Mouse (Mus musculus) limb, embryonic 13.5 days (tissue): ENCODE data around the gene Samhd1. TPM values are rescaled to one million over a fixed set of nuclear protein-coding genes. Genes with fewer than 3 reads are reported as not detected.

Experiments used
- ATAC-seq: fragments of 200-750 bp; cut with Nextera tagmentation; 2 replicates; pipeline ENCODE4 v1.8.0; 2017; ENCODE audit warnings: low read depth, moderate number of reproducible peaks, moderate TSS enrichment; ENCODE audit not compliant: low FRiP score
- H3K27ac ChIP-seq: fragments of 300-500 bp; sonication (generic); 2 replicates; pipeline ENCODE4 v1.5.1; 2015; ENCODE audit warnings: inconsistent platforms, mild to moderate bottlenecking, moderate library complexity
- H3K27me3 ChIP-seq: fragments of 300-500 bp; sonication (generic); 2 replicates; pipeline ENCODE4 v1.6.1; 2015; ENCODE audit warnings: mild to moderate bottlenecking, inconsistent platforms
- H3K36me3 ChIP-seq: fragments of 300-500 bp; sonication (generic); 2 replicates; pipeline ENCODE4 v1.6.1; 2015; ENCODE audit warnings: inconsistent platforms, mild to moderate bottlenecking, moderate library complexity
- H3K4me1 ChIP-seq: fragments of 300-500 bp; sonication (generic); 2 replicates; pipeline ENCODE4 v1.6.1; 2015; ENCODE audit warnings: inconsistent platforms
- H3K4me2 ChIP-seq: fragments of 300-500 bp; sonication (generic); replicated peaks from 2 replicates; pipeline ENCODE4 v1.6.1; 2015; ENCODE audit warnings: inconsistent platforms, mild to moderate bottlenecking, moderate library complexity
- H3K4me3 ChIP-seq: fragments of 300-500 bp; sonication (generic); 2 replicates; pipeline ENCODE4 v1.5.1; 2015; ENCODE audit warnings: moderate library complexity, mild to moderate bottlenecking, inconsistent platforms
- H3K9ac ChIP-seq: fragments of 300-500 bp; sonication (generic); 2 replicates; pipeline ENCODE4 v1.6.1; 2015; ENCODE audit warnings: mild to moderate bottlenecking, inconsistent platforms
- H3K9me3 ChIP-seq: fragments of 300-500 bp; sonication (generic); 2 replicates; pipeline ENCODE4 v1.6.1; 2016; ENCODE audit warnings: inconsistent platforms
- WGBS: fragments of 180-500 bp; shearing (Covaris S2); methylation state at CpG from one replicate; pipeline ENCODE4 v1.1.7; 2015; 5-methylcytosine and 5-hydroxymethylcytosine counted together
- polyA plus RNA-seq: library from polyadenylated mRNA; unstranded; fragments of >200 nt; fragmentation: Nextera tagmentation; extraction: Ambion mirVana; gene quantifications from 2 replicates; pipeline ENCODE4 v1.2.1, GENCODE M21; 2015

Samhd1 gene
- polyA plus RNA-seq, 1 experiment from 2014 or later: 26.6 TPM

- Histone ChIP-seq H3K36me3 (peaks cover 10% of the 10 kb centered on the region), H3K27ac (no peak overlapping the region), H3K4me1 (peaks cover 70% of the 10 kb centered on the region), H3K4me3 (no peak overlapping the region), H3K9me3 (no peaks in the 10 kb centered on the region), H3K4me2 (no peak overlapping the region), H3K27me3 (no peaks in the 10 kb centered on the region), H3K9ac (no peak overlapping the region; the same call in 1 of the 2 replicates)
- WGBS: 62% methylated on average over 7 of the region's 7 CpGs
- ATAC-seq: no peak
These were observed 69.2 kb downstream of the Samhd1 start for GRCm38 (mm10) chr2:157065879-157066226.

GRCm38 (mm10) chr2:157064978-157065878, 69.8 kb downstream of the Samhd1 start:
- Histone ChIP-seq H3K9ac (no peak overlapping the region; the same call in 1 of the 2 replicates), H3K27me3 (no peaks in the 10 kb centered on the region), H3K27ac (no peak overlapping the region; the same call in 1 of the 2 replicates), H3K36me3 (peaks cover 14% of the 10 kb centered on the region), H3K9me3 (no peaks in the 10 kb centered on the region), H3K4me1 (peaks cover 64% of the 10 kb centered on the region), H3K4me2 (no peak overlapping the region), H3K4me3 (no peak overlapping the region)
- 76% methylated on average over 14 of the region's 14 CpGs for WGBS
- ATAC-seq: no peak

- peaks cover 63% of the 10 kb centered on the region for H3K4me1 ChIP-seq
- peaks cover 25% of the 10 kb centered on the region for H3K36me3 ChIP-seq
- 72% methylated on average over 7 of the region's 7 CpGs for WGBS
- no peaks in the 10 kb centered on the region for H3K9me3 ChIP-seq
- ATAC-seq: no peak
- no peak overlapping the region for H3K4me3 ChIP-seq
- no peak overlapping the region for H3K4me2 ChIP-seq
- no peak overlapping the region for H3K9ac ChIP-seq
- H3K27ac ChIP-seq: no peak overlapping the region; the same call in 1 of the 2 replicates
- no peaks in the 10 kb centered on the region for H3K27me3 ChIP-seq
These were observed 70.9 kb downstream of the Samhd1 start for GRCm38 (mm10) chr2:157064136-157064535.

- Histone ChIP-seq H3K9ac (no peak overlapping the region), H3K9me3 (no peaks in the 10 kb centered on the region), H3K27me3 (no peaks in the 10 kb centered on the region), H3K4me3 (no peak overlapping the region), H3K4me1 (peaks cover 65% of the 10 kb centered on the region), H3K36me3 (peaks cover 27% of the 10 kb centered on the region), H3K27ac (0 out of 2 replicates have a peak overlapping the region, but pooled peaks have one; percentile 39), H3K4me2 (no peak overlapping the region)
- no peak for ATAC-seq
- WGBS: 66% methylated on average over 4 of the region's 4 CpGs
These were observed 71.8 kb downstream of the Samhd1 start for GRCm38 (mm10) chr2:157063241-157063700.

- H3K4me1 ChIP-seq: peaks cover 56% of the 10 kb centered on the region
These were observed 74.3 kb downstream of the Samhd1 start for GRCm38 (mm10) chr2:157060557-157061305.

GRCm38 (mm10) chr2:157060037-157060436, 75.0 kb downstream of the Samhd1 start:
- Histone ChIP-seq H3K9me3 (no peaks in the 10 kb centered on the region), H3K36me3 (peaks cover 40% of the 10 kb centered on the region), H3K4me2 (no peak overlapping the region), H3K9ac (no peak overlapping the region), H3K27ac (0 out of 2 replicates have a peak overlapping the region, but pooled peaks have one; percentile 28), H3K4me1 (peaks cover 51% of the 10 kb centered on the region), H3K27me3 (no peaks in the 10 kb centered on the region), H3K4me3 (no peak overlapping the region)
- no peak for ATAC-seq
- 90% methylated on average over 14 of the region's 14 CpGs for WGBS

More at GRCm38 (mm10) chr2:157060557-157061305, 74.3 kb downstream of the Samhd1 start:
- Histone ChIP-seq H3K36me3 (peaks cover 35% of the 10 kb centered on the region), H3K9me3 (no peaks in the 10 kb centered on the region), H3K4me2 (no peak overlapping the region), H3K4me3 (no peak overlapping the region), H3K9ac (no peak overlapping the region), H3K27ac (no peak overlapping the region), H3K27me3 (no peaks in the 10 kb centered on the region)
- WGBS: 84% methylated on average over 11 of the region's 11 CpGs
- no peak for ATAC-seq

GRCm38 (mm10) chr2:157059166-157059565, 75.9 kb downstream of the Samhd1 start:
- Histone ChIP-seq H3K9ac (peak overlapping the region; percentile 39; the same call in 1 of the 2 replicates), H3K27me3 (no peaks in the 10 kb centered on the region), H3K4me3 (peak overlapping the region; percentile 25; the same call in 1 of the 2 replicates), H3K4me2 (peak overlapping the region; percentile 58), H3K27ac (peak overlapping the region; percentile 89), H3K4me1 (peaks cover 47% of the 10 kb centered on the region), H3K36me3 (peaks cover 45% of the 10 kb centered on the region), H3K9me3 (no peaks in the 10 kb centered on the region)
- WGBS: 63% methylated on average over 8 of the region's 8 CpGs
- no peak; the same call in 1 of the 2 replicates for ATAC-seq

GRCm38 (mm10) chr2:157058342-157058998, 76.6 kb downstream of the Samhd1 start:
- Histone ChIP-seq H3K27ac (peak overlapping the region; percentile 89), H3K4me2 (peak overlapping the region; percentile 58), H3K9ac (peak overlapping the region; percentile 48; the same call in 1 of the 2 replicates), H3K36me3 (peaks cover 52% of the 10 kb centered on the region), H3K4me1 (peaks cover 40% of the 10 kb centered on the region), H3K4me3 (peak overlapping the region; percentile 25), H3K9me3 (no peaks in the 10 kb centered on the region), H3K27me3 (no peaks in the 10 kb centered on the region)
- 6% methylated on average over 18 of the region's 18 CpGs for WGBS
- ATAC-seq: peak; percentile 92

- H3K27me3 ChIP-seq: no peaks in the 10 kb centered on the region
- H3K27ac ChIP-seq: peak overlapping the region; percentile 89
- ATAC-seq: no peak
- H3K4me2 ChIP-seq: peak overlapping the region; percentile 58; the same call in 1 of the 2 replicates
- no peak overlapping the region for H3K4me3 ChIP-seq
- WGBS: 77% methylated on average over 4 of the region's 4 CpGs
- peaks cover 35% of the 10 kb centered on the region for H3K4me1 ChIP-seq
- H3K9me3 ChIP-seq: no peaks in the 10 kb centered on the region
- H3K9ac ChIP-seq: no peak overlapping the region
- peaks cover 59% of the 10 kb centered on the region for H3K36me3 ChIP-seq
These were observed 77.3 kb downstream of the Samhd1 start for GRCm38 (mm10) chr2:157057758-157058157.

- no peaks in the 10 kb centered on the region for H3K9me3 ChIP-seq
- no peak overlapping the region for H3K4me2 ChIP-seq
- 87% methylated on average over 3 of the region's 3 CpGs for WGBS
- H3K4me3 ChIP-seq: no peak overlapping the region
- peaks cover 64% of the 10 kb centered on the region for H3K36me3 ChIP-seq
- no peak overlapping the region for H3K27ac ChIP-seq
- H3K9ac ChIP-seq: no peak overlapping the region
- no peak for ATAC-seq
- H3K27me3 ChIP-seq: no peaks in the 10 kb centered on the region
- peaks cover 35% of the 10 kb centered on the region for H3K4me1 ChIP-seq
These were observed 77.9 kb downstream of the Samhd1 start for GRCm38 (mm10) chr2:157057186-157057585.

- WGBS: 87% methylated on average over 6 of the region's 6 CpGs
- no peaks in the 10 kb centered on the region for H3K9me3 ChIP-seq
- H3K4me1 ChIP-seq: peaks cover 35% of the 10 kb centered on the region
- H3K4me3 ChIP-seq: no peak overlapping the region
- no peak overlapping the region for H3K4me2 ChIP-seq
- H3K27ac ChIP-seq: no peak overlapping the region
- H3K9ac ChIP-seq: no peak overlapping the region
- no peaks in the 10 kb centered on the region for H3K27me3 ChIP-seq
- peaks cover 78% of the 10 kb centered on the region for H3K36me3 ChIP-seq
- no peak for ATAC-seq
These were observed 79.3 kb downstream of the Samhd1 start for GRCm38 (mm10) chr2:157055721-157056120.
